Mouse (Mus musculus) liver, embryonic 14.5 days (tissue): ENCODE results near the gene Chtf18.

ENCODE experiments used
- CTCF ChIP-seq: IDR thresholded peaks from 2 replicates; pipeline ENCODE4 v1.5.1; 2016; ENCODE audit warnings: antibody characterized with exemption, low read depth, control low read depth
- EP300 ChIP-seq: IDR thresholded peaks from 2 replicates; pipeline ENCODE4 v1.6.1; 2016; ENCODE audit warnings: antibody characterized with exemption, low read depth

- TF ChIP-seq CTCF (no peak), EP300 (no peak)
These were observed 27.9 kb upstream of the Chtf18 start for GRCm38 (mm10) chr17:25755086-25755485.
